Mouse (Mus musculus): ENCODE measurements at regions not wholly inside any gene's neighbourhood (a gene's known extent, or its start where the extent isn't known, plus 50 kb on each side); places are given as distances from the start of the nearest gene placed in this dataset.

- TF ChIP-seq EP300 (optimal IDR thresholded peaks at IDR 0.05) (no peak), CTCF (IDR thresholded peaks at IDR 0.05; ENCODE audit: low read depth) (no peak)
These were observed 157.2 kb downstream of the Gm11146 start for GRCm38 (mm10) chr16:77444647-77445046.
